Mouse (Mus musculus): ENCODE measurements around the gene Tspyl1. TPM values are rescaled to one million over a fixed set of nuclear protein-coding genes. Genes with fewer than 3 reads are reported as not detected.

Tspyl1 gene
- polyA plus RNA-seq, 1 experiment from 2014 or later: 50.8 TPM

GRCm38 (mm10) chr10:34265106-34265505 is 16.9 kb upstream of the Tspyl1 start:
- DNase-seq (ENCODE audit: low read depth, low spot score) (no peak), ATAC-seq (no peak)
- ChIA-PET CTCF (no interaction called here), POLR2A (no interaction called here)
- H3K27me3 ChIP-seq: peaks cover under 1% of the 10 kb centered on the region
- in situ Hi-C loops (cut with MboI; ENCODE audit: low pct_unique_long_range_greater_than_20kb): no loop called here
- no peak for TF ChIP-seq CTCF (IDR thresholded peaks at IDR 0.05)

- DNase-seq (ENCODE audit: low read depth, low spot score): no peak
- in situ Hi-C loops (cut with MboI; ENCODE audit: low pct_unique_long_range_greater_than_20kb): no loop called here
Measured at GRCm38 (mm10) chr10:34267312-34268070, 14.5 kb upstream of the Tspyl1 start.

GRCm38 (mm10) chr10:34271681-34272080 is 10.3 kb upstream of the Tspyl1 start:
- peaks cover 20% of the 10 kb centered on the region for H3K27me3 ChIP-seq
- CTCF ChIA-PET: no interaction called here
- TF ChIP-seq CTCF (IDR thresholded peaks at IDR 0.05): no peak
- in situ Hi-C loops (cut with MboI; ENCODE audit: low pct_unique_long_range_greater_than_20kb): loop anchor here (10.0 kb wide), 1 partner anchor 127 kb away; no protein-coding TSS in a partner anchor
- DNase-seq (ENCODE audit: low read depth, low spot score) (no peak), ATAC-seq (no peak)
- POLR2A ChIA-PET: no interaction called here

More at GRCm38 (mm10) chr10:34267312-34268070, 14.5 kb upstream of the Tspyl1 start:
- ATAC-seq: no peak
- ChIA-PET POLR2A (no interaction called here), CTCF (interaction anchor here (1.3 kb wide), 1 partner anchor 13 kb away, joined by 3 read pairs; no protein-coding TSS in a partner anchor)
- H3K27me3 ChIP-seq: peaks cover 7% of the 10 kb centered on the region
- no peak for TF ChIP-seq CTCF (IDR thresholded peaks at IDR 0.05)

GRCm38 (mm10) chr10:34280591-34281175 is 1.3 kb upstream of the Tspyl1 start:
- H3K27me3 ChIP-seq: peaks cover 25% of the 10 kb centered on the region
- DNase-seq (ENCODE audit: low read depth, low spot score) (peak; percentile 37), ATAC-seq (peak; percentile 44)
- in situ Hi-C loops (cut with MboI; ENCODE audit: low pct_unique_long_range_greater_than_20kb): no loop called here
- POLR2A ChIA-PET: no interaction called here
- peak; percentile 63 for TF ChIP-seq CTCF (IDR thresholded peaks at IDR 0.05)
- CTCF ChIA-PET: interaction anchor here (0.8 to 1.9 kb wide), 4 partner anchors 12 to 294 kb away, joined by 3 to 5 read pairs (median 3); partner anchors contain the start of gene Trappc3l

- DNase-seq (ENCODE audit: low read depth, low spot score) (no peak), ATAC-seq (no peak)
- no peak for TF ChIP-seq CTCF (IDR thresholded peaks at IDR 0.05)
- ChIA-PET CTCF (interaction anchor here (0.7 to 1.9 kb wide), 5 partner anchors 13 to 295 kb away, joined by 3 to 5 read pairs (median 3); no protein-coding TSS in a partner anchor), POLR2A (interaction anchor here (0.8 to 1.1 kb wide), 2 partner anchors 73 to 98 kb away, joined by 3 read pairs; no protein-coding TSS in a partner anchor)
- in situ Hi-C loops (cut with MboI; ENCODE audit: low pct_unique_long_range_greater_than_20kb): no loop called here
- H3K27me3 ChIP-seq: peaks cover 19% of the 10 kb centered on the region
Measured at GRCm38 (mm10) chr10:34281211-34281961, 604 bp upstream of the Tspyl1 start.

- TF ChIP-seq CTCF (IDR thresholded peaks at IDR 0.05): no peak
- H3K27me3 ChIP-seq: peaks cover 9% of the 10 kb centered on the region
- ATAC-seq (peak; percentile 55), DNase-seq (ENCODE audit: low read depth, low spot score) (no peak)
- in situ Hi-C loops (cut with MboI; ENCODE audit: low pct_unique_long_range_greater_than_20kb): no loop called here
- CTCF ChIA-PET: interaction anchor here (0.8 kb wide), 1 partner anchor 76 kb away, joined by 3 read pairs; no protein-coding TSS in a partner anchor
- POLR2A ChIA-PET: interaction anchor here (1.1 kb wide), 1 partner anchor 74 kb away, joined by 3 read pairs; no protein-coding TSS in a partner anchor
Measured at GRCm38 (mm10) chr10:34282420-34283238, 639 bp downstream of the Tspyl1 start.

GRCm38 (mm10) chr10:34296911-34297298 is 14.9 kb downstream of the Tspyl1 start:
- no peaks in the 10 kb centered on the region for H3K27me3 ChIP-seq
- in situ Hi-C loops (cut with MboI; ENCODE audit: low pct_unique_long_range_greater_than_20kb): no loop called here
- CTCF ChIA-PET: interaction anchor here (0.9 to 1.6 kb wide), 4 partner anchors 20 to 31 kb away, joined by 3 to 4 read pairs (median 3); no protein-coding TSS in a partner anchor
- POLR2A ChIA-PET: interaction anchor here (1.4 kb wide), 1 partner anchor 10 kb away, joined by 6 read pairs; no protein-coding TSS in a partner anchor
- ATAC-seq (no peak), DNase-seq (ENCODE audit: low read depth, low spot score) (no peak)
- TF ChIP-seq CTCF (IDR thresholded peaks at IDR 0.05): no peak

GRCm38 (mm10) chr10:34297299-34297979 is 15.4 kb downstream of the Tspyl1 start, which contains the start of gene Tspyl4:
Gene Tspyl4 (plus strand): TSS chr10:34297442.
- in situ Hi-C loops (cut with MboI; ENCODE audit: low pct_unique_long_range_greater_than_20kb): no loop called here
- H3K27me3 ChIP-seq: no peaks in the 10 kb centered on the region
- CTCF ChIA-PET: interaction anchor here (0.9 to 1.6 kb wide), 5 partner anchors 20 to 263 kb away, joined by 3 to 4 read pairs (median 3); no protein-coding TSS in a partner anchor
- peak; percentile 94 for ATAC-seq
- no peak for TF ChIP-seq CTCF (IDR thresholded peaks at IDR 0.05)
- POLR2A ChIA-PET: interaction anchor here (1.4 kb wide), 1 partner anchor 10 kb away, joined by 6 read pairs; no protein-coding TSS in a partner anchor
- peak; percentile 79 for DNase-seq (ENCODE audit: low read depth, low spot score)

Data from Patski (cell line).